Mouse (Mus musculus): ENCODE measurements around the gene Tnnt3. TPM values are rescaled to one million over a fixed set of nuclear protein-coding genes. Genes with fewer than 3 reads are reported as not detected.

Tnnt3 gene
- polyA plus RNA-seq (2015; fragmentation: Nextera tagmentation; extraction: Ambion mirVana), result 8.0 and 11.7 TPM in 2 replicates

- H3K9ac ChIP-seq (ENCODE audit: low read length), result no peak within 1 kb of the TSS
- H3K27ac ChIP-seq (replicated peaks), result peak within 1 kb of the TSS; percentile 13; the same call in 1 of the 2 replicates
Measured at GRCm38 (mm10) chr7:142498575-142498974, at the start of gene Tnnt3. TSS of gene Tnnt3 (plus strand) at chr7:142498836.

GRCm38 (mm10) chr7:142449038-142449617 lies 49.5 kb upstream of the Tnnt3 start:
- H3K27ac ChIP-seq (replicated peaks), result no peak overlapping the region
- DNase-seq (ENCODE audit: low spot score) (peak; percentile 5), ATAC-seq (ENCODE audit: low FRiP score, low TSS enrichment) (no peak)
- no peak overlapping the region for H3K9ac ChIP-seq (ENCODE audit: low read length)
- WGBS, result 70% methylated on average over 6 of the region's 6 CpGs
- TF ChIP-seq CTCF (IDR thresholded peaks at IDR 0.05; ENCODE audit: low read depth), result no peak
- TF ChIP-seq EP300 (optimal IDR thresholded peaks at IDR 0.05), result no peak
- no peak overlapping the region for H3K4me2 ChIP-seq (replicated peaks; ENCODE audit: low read depth)
- no peaks in the 10 kb centered on the region for H3K36me3 ChIP-seq (ENCODE audit: control insufficient read depth, insufficient read depth, low read length)
- no peak overlapping the region for H3K4me3 ChIP-seq (ENCODE audit: low read depth, low read length)
- H3K4me1 ChIP-seq (replicated peaks; ENCODE audit: control insufficient read depth, insufficient read depth), result no peaks in the 10 kb centered on the region
- H3K9me3 ChIP-seq (ENCODE audit: control insufficient read depth, low read length), result no peaks in the 10 kb centered on the region
- H3K27me3 ChIP-seq (ENCODE audit: control insufficient read depth, insufficient read depth, low read length), result no peaks in the 10 kb centered on the region

More at GRCm38 (mm10) chr7:142498575-142498974, at the start of gene Tnnt3:
- Histone ChIP-seq H3K4me2 (replicated peaks; ENCODE audit: low read depth) (no peak within 1 kb of the TSS), H3K4me1 (replicated peaks; ENCODE audit: control insufficient read depth, insufficient read depth) (no peaks in the 10 kb centered on the region), H3K27me3 (ENCODE audit: control insufficient read depth, insufficient read depth, low read length) (no peaks in the 10 kb centered on the region), H3K9me3 (ENCODE audit: control insufficient read depth, low read length) (no peaks in the 10 kb centered on the region), H3K36me3 (ENCODE audit: control insufficient read depth, insufficient read depth, low read length) (peaks cover 5% of the 10 kb centered on the region; the same call in 1 of the 2 replicates), H3K4me3 (ENCODE audit: low read depth, low read length) (no peak within 1 kb of the TSS)
- ATAC-seq (ENCODE audit: low FRiP score, low TSS enrichment) (peak; percentile 9; the same call in 1 of the 2 replicates), DNase-seq (ENCODE audit: low spot score) (no peak)
- 85% methylated on average over 2 of the region's 2 CpGs for WGBS
- TF ChIP-seq CTCF (IDR thresholded peaks at IDR 0.05; ENCODE audit: low read depth) (no peak), EP300 (optimal IDR thresholded peaks at IDR 0.05) (no peak)

- no peak for TF ChIP-seq CTCF (IDR thresholded peaks at IDR 0.05; ENCODE audit: low read depth)
- TF ChIP-seq EP300 (optimal IDR thresholded peaks at IDR 0.05), result no peak
- H3K27me3 ChIP-seq (ENCODE audit: control insufficient read depth, insufficient read depth, low read length), result no peaks in the 10 kb centered on the region
- no peak overlapping the region for H3K4me2 ChIP-seq (replicated peaks; ENCODE audit: low read depth)
- H3K4me3 ChIP-seq (ENCODE audit: low read depth, low read length), result no peak overlapping the region
- ATAC-seq (ENCODE audit: low FRiP score, low TSS enrichment), result no peak
- no peaks in the 10 kb centered on the region for H3K9me3 ChIP-seq (ENCODE audit: control insufficient read depth, low read length)
- peak overlapping the region; percentile 95 for H3K27ac ChIP-seq (replicated peaks)
- H3K9ac ChIP-seq (ENCODE audit: low read length), result no peak overlapping the region
- no peaks in the 10 kb centered on the region for H3K36me3 ChIP-seq (ENCODE audit: control insufficient read depth, insufficient read depth, low read length)
- 35% methylated on average over 1 of the region's 1 CpGs for WGBS
- H3K4me1 ChIP-seq (replicated peaks; ENCODE audit: control insufficient read depth, insufficient read depth), result peaks cover 13% of the 10 kb centered on the region
- DNase-seq (ENCODE audit: low spot score), result peak; percentile 10
Measured at GRCm38 (mm10) chr7:142454706-142455105, 43.9 kb upstream of the Tnnt3 start.

- Histone ChIP-seq H3K4me1 (replicated peaks; ENCODE audit: control insufficient read depth, insufficient read depth) (peaks cover 13% of the 10 kb centered on the region), H3K36me3 (ENCODE audit: control insufficient read depth, insufficient read depth, low read length) (no peaks in the 10 kb centered on the region), H3K9me3 (ENCODE audit: control insufficient read depth, low read length) (no peaks in the 10 kb centered on the region), H3K27me3 (ENCODE audit: control insufficient read depth, insufficient read depth, low read length) (no peaks in the 10 kb centered on the region), H3K9ac (ENCODE audit: low read length) (peak overlapping the region; percentile 27; the same call in 1 of the 2 replicates), H3K27ac (replicated peaks) (peak overlapping the region; percentile 95), H3K4me3 (ENCODE audit: low read depth, low read length) (no peak overlapping the region), H3K4me2 (replicated peaks; ENCODE audit: low read depth) (no peak overlapping the region)
- 29% methylated on average over 2 of the region's 2 CpGs for WGBS
- TF ChIP-seq EP300 (optimal IDR thresholded peaks at IDR 0.05), result no peak
- TF ChIP-seq CTCF (IDR thresholded peaks at IDR 0.05; ENCODE audit: low read depth), result no peak
- ATAC-seq (ENCODE audit: low FRiP score, low TSS enrichment), result no peak
- peak; percentile 13 for DNase-seq (ENCODE audit: low spot score)
Measured at GRCm38 (mm10) chr7:142455251-142455650, 43.4 kb upstream of the Tnnt3 start.

- no peaks in the 10 kb centered on the region for H3K27me3 ChIP-seq (ENCODE audit: control insufficient read depth, insufficient read depth, low read length)
- H3K4me1 ChIP-seq (replicated peaks; ENCODE audit: control insufficient read depth, insufficient read depth), result peaks cover 13% of the 10 kb centered on the region
- 0 out of 2 replicates have a peak overlapping the region, but pooled peaks have one; percentile 4 for H3K9ac ChIP-seq (ENCODE audit: low read length)
- no peak for TF ChIP-seq CTCF (IDR thresholded peaks at IDR 0.05; ENCODE audit: low read depth)
- no peak for TF ChIP-seq EP300 (optimal IDR thresholded peaks at IDR 0.05)
- ATAC-seq (ENCODE audit: low FRiP score, low TSS enrichment) (peak; percentile 1; the same call in 1 of the 2 replicates), DNase-seq (ENCODE audit: low spot score) (peak; percentile 13)
- H3K36me3 ChIP-seq (ENCODE audit: control insufficient read depth, insufficient read depth, low read length), result no peaks in the 10 kb centered on the region
- no peak overlapping the region for H3K4me3 ChIP-seq (ENCODE audit: low read depth, low read length)
- WGBS, result 68% methylated on average over 3 of the region's 3 CpGs
- no peak overlapping the region for H3K4me2 ChIP-seq (replicated peaks; ENCODE audit: low read depth)
- H3K9me3 ChIP-seq (ENCODE audit: control insufficient read depth, low read length), result no peaks in the 10 kb centered on the region
- peak overlapping the region; percentile 95 for H3K27ac ChIP-seq (replicated peaks)
Measured at GRCm38 (mm10) chr7:142456806-142457205, 41.8 kb upstream of the Tnnt3 start.

- no peak overlapping the region for H3K4me3 ChIP-seq (ENCODE audit: low read depth, low read length)
- H3K36me3 ChIP-seq (ENCODE audit: control insufficient read depth, insufficient read depth, low read length), result no peaks in the 10 kb centered on the region
- DNase-seq (ENCODE audit: low spot score) (peak; percentile 29), ATAC-seq (ENCODE audit: low FRiP score, low TSS enrichment) (peak; percentile 65)
- 13% methylated on average over 3 of the region's 3 CpGs for WGBS
- no peaks in the 10 kb centered on the region for H3K9me3 ChIP-seq (ENCODE audit: control insufficient read depth, low read length)
- H3K27ac ChIP-seq (replicated peaks), result peak overlapping the region; percentile 95
- H3K9ac ChIP-seq (ENCODE audit: low read length), result no peak overlapping the region
- no peaks in the 10 kb centered on the region for H3K27me3 ChIP-seq (ENCODE audit: control insufficient read depth, insufficient read depth, low read length)
- no peak overlapping the region for H3K4me2 ChIP-seq (replicated peaks; ENCODE audit: low read depth)
- TF ChIP-seq CTCF (IDR thresholded peaks at IDR 0.05; ENCODE audit: low read depth) (peak; percentile 59), EP300 (optimal IDR thresholded peaks at IDR 0.05) (peak; percentile 42)
- peaks cover 13% of the 10 kb centered on the region for H3K4me1 ChIP-seq (replicated peaks; ENCODE audit: control insufficient read depth, insufficient read depth)
Measured at GRCm38 (mm10) chr7:142457227-142457811, 41.3 kb upstream of the Tnnt3 start.

All from stomach, postnatal 0 days (tissue).